Mouse (Mus musculus): ENCODE data around the gene Wfdc15b. TPM values are rescaled to one million over a fixed set of nuclear protein-coding genes. Genes with fewer than 3 reads are reported as not detected.

Gene Wfdc15b
- polyA plus RNA-seq, 1 experiment from 2014 or later: not detected

GRCm38 (mm10) chr2:164177831-164178230, 43.6 kb downstream of the Wfdc15b start:
- POLR2A ChIA-PET: no interaction called here
- DNase-seq (ENCODE audit: low read depth, low spot score) (no peak), ATAC-seq (no peak)
- no peaks in the 10 kb centered on the region for H3K27me3 ChIP-seq
- CTCF ChIA-PET: interaction anchor here (2.7 kb wide), 1 partner anchor 51 kb away, joined by 9 read pairs; no protein-coding TSS in a partner anchor
- in situ Hi-C loops (cut with MboI; ENCODE audit: low pct_unique_long_range_greater_than_20kb): no loop called here
- no peak for TF ChIP-seq CTCF (IDR thresholded peaks at IDR 0.05)

DNA sequence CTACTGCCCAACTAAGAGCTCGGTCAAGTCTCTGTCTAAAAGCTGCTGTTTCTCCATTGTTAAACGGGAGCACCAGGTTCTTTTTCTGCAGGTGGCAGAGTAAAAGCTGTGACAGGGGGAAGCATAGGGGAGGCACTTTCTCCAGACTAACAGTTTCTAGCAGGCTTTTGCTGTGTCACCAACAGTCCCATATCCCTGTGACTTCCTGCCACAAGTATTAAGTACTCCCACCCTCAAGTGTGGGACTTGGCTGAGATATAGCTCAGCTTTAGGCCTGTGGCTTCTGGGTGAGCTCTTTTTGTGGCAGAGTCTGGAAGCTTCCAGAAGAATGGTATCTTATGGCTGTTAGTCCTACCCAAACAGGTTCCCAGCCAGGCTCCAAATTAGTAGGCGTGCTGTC, 45.6 kb downstream of the Wfdc15b start:
- no peak for TF ChIP-seq CTCF (IDR thresholded peaks at IDR 0.05)
- ChIA-PET CTCF (interaction anchor here (0.7 to 1.5 kb wide), 5 partner anchors 12 to 57 kb away, joined by 3 to 4 read pairs (median 3); no protein-coding TSS in a partner anchor), POLR2A (no interaction called here)
- no peaks in the 10 kb centered on the region for H3K27me3 ChIP-seq
- DNase-seq (ENCODE audit: low read depth, low spot score): no peak
- in situ Hi-C loops (cut with MboI; ENCODE audit: low pct_unique_long_range_greater_than_20kb): no loop called here
- ATAC-seq: no peak

GRCm38 (mm10) chr2:164174649-164175395, 46.6 kb downstream of the Wfdc15b start:
- in situ Hi-C loops (cut with MboI; ENCODE audit: low pct_unique_long_range_greater_than_20kb): no loop called here
- CTCF ChIA-PET: interaction anchor here (1.0 to 1.5 kb wide), 3 partner anchors 13 to 56 kb away, joined by 3 to 4 read pairs (median 3); no protein-coding TSS in a partner anchor
- TF ChIP-seq CTCF (IDR thresholded peaks at IDR 0.05): no peak
- no peaks in the 10 kb centered on the region for H3K27me3 ChIP-seq
- DNase-seq (ENCODE audit: low read depth, low spot score) (no peak), ATAC-seq (peak; percentile 47)
- POLR2A ChIA-PET: no interaction called here

DNA sequence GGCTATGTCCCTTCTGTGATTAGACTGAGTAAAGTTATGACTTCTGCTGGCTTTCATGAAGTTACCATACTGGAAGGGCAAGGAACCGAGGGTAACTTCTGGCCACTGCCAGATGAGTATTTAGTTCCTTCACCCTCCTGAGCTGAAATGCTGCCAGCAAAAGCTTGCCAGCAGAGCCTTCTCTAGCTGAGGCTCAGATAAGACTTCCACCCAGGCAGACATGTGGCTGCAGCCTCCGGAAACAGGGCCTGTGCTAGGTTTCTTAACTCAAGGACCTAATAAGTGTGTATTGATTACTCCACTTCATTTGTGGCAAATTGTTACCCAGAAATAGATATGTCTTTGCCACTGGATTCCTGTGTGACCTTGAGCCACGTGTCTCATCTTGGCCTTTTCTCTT, 48.1 kb downstream of the Wfdc15b start:
- ChIA-PET CTCF (no interaction called here), POLR2A (no interaction called here)
- ATAC-seq (no peak), DNase-seq (ENCODE audit: low read depth, low spot score) (no peak)
- no peaks in the 10 kb centered on the region for H3K27me3 ChIP-seq
- in situ Hi-C loops (cut with MboI; ENCODE audit: low pct_unique_long_range_greater_than_20kb): no loop called here
- TF ChIP-seq CTCF (IDR thresholded peaks at IDR 0.05): no peak

DNA sequence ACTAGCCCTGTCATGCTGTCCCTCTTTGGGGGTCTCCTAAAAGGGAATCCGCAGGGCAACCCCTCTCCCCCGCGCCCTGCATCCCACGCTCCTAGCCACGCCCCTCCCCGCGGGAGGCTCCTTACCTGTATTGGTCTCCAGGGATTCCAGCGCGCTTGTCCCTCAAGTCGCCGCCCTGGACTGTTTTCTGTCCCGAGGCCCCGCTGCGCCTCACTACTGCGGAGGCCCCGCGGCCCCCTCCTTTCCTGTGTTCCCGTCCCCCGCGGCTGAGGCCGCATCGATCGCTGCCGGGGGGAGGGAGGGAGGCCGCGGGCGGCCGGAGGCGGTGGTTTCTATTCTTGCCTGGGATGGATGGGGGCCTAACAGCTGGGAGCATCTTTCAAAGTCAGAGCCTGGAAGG, 50.6 kb downstream of the Wfdc15b start, which contains the start of gene Kcns1:
Kcns1 (minus strand) TSS at position 212 of the 400 bp plus-strand sequence.
- CTCF ChIA-PET: no interaction called here
- TF ChIP-seq CTCF (IDR thresholded peaks at IDR 0.05): no peak
- H3K27me3 ChIP-seq: no peaks in the 10 kb centered on the region
- POLR2A ChIA-PET: no interaction called here
- DNase-seq (ENCODE audit: low read depth, low spot score) (no peak), ATAC-seq (no peak)
- in situ Hi-C loops (cut with MboI; ENCODE audit: low pct_unique_long_range_greater_than_20kb): no loop called here

DNA sequence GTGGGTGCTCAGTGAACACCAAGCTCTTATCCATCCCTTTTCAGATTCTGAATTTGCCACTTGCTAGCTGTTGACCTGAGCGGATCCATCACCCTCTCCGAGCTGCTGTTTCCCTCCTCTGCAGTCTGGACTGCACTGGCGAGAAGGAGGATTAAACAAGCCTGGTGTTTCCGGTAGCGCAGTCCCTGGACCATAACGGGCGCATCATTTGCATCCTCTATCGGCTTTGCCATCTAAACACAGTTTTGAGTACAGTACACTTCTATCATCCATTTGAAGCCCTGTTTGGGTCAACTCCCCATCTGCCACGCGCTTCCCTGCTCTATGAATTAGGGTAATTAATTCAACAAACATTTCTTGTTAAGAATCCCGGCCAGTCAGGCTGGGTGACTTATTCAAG, 51.1 kb downstream of the Wfdc15b start:
- POLR2A ChIA-PET: interaction anchor here (0.9 kb wide), 1 partner anchor 15 kb away, joined by 3 read pairs; no protein-coding TSS in a partner anchor
- no peak for TF ChIP-seq CTCF (IDR thresholded peaks at IDR 0.05)
- ATAC-seq (no peak), DNase-seq (ENCODE audit: low read depth, low spot score) (no peak)
- in situ Hi-C loops (cut with MboI; ENCODE audit: low pct_unique_long_range_greater_than_20kb): no loop called here
- CTCF ChIA-PET: no interaction called here
- H3K27me3 ChIP-seq: no peaks in the 10 kb centered on the region

DNA sequence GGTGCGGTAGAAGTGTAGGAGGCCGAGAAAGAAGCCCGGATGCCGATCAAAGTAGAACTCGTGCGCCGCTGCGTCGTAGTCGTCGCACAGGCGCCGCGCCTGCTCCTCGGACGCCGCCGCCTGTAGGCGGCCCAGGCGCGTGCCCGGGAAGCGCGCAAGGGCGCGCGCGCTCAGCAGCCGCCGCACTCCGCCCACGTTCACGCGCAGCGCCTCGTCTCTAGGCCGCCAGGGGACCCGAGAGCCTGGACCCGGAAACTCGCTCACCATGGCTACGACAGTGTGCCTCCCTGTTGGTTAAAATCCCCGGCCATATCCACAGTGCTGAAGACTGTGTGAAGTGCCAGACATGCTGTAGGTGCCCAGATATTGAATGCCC, 52.9 kb downstream of the Wfdc15b start:
- POLR2A ChIA-PET: no interaction called here
- CTCF ChIA-PET: no interaction called here
- no peak for TF ChIP-seq CTCF (IDR thresholded peaks at IDR 0.05)
- in situ Hi-C loops (cut with MboI; ENCODE audit: low pct_unique_long_range_greater_than_20kb): no loop called here
- H3K27me3 ChIP-seq: no peaks in the 10 kb centered on the region
- ATAC-seq (no peak), DNase-seq (ENCODE audit: low read depth, low spot score) (no peak)

- DNase-seq (ENCODE audit: low read depth, low spot score): no peak
- no peak for TF ChIP-seq CTCF (IDR thresholded peaks at IDR 0.05)
- ChIA-PET CTCF (no interaction called here), POLR2A (no interaction called here)
- in situ Hi-C loops (cut with MboI; ENCODE audit: low pct_unique_long_range_greater_than_20kb): no loop called here
- no peaks in the 10 kb centered on the region for H3K27me3 ChIP-seq
- no peak for ATAC-seq
Observed at GRCm38 (mm10) chr2:164167752-164168570, 53.5 kb downstream of the Wfdc15b start.

- no peak for ATAC-seq
- CTCF ChIA-PET: interaction anchor here (1.3 kb wide), 1 partner anchor 32 kb away, joined by 3 read pairs; no protein-coding TSS in a partner anchor
- TF ChIP-seq CTCF (IDR thresholded peaks at IDR 0.05): no peak
- H3K27me3 ChIP-seq: no peaks in the 10 kb centered on the region
- no peak for DNase-seq (ENCODE audit: low read depth, low spot score)
- in situ Hi-C loops (cut with MboI; ENCODE audit: low pct_unique_long_range_greater_than_20kb): no loop called here
- POLR2A ChIA-PET: no interaction called here
Observed at GRCm38 (mm10) chr2:164164941-164165340, 56.5 kb downstream of the Wfdc15b start.

Other genes starting within 250 kb of the Wfdc15b start
- gene Ywhab, start 226.7 kb downstream of the Wfdc15b start, polyA plus RNA-seq (2021): 219 TPM
- gene Pabpc1l, start 196.2 kb downstream of the Wfdc15b start, polyA plus RNA-seq (2021): 0.60 TPM
- 28.8 TPM for gene Stk4, start 151.3 kb downstream of the Wfdc15b start, polyA plus RNA-seq (2021)
- 58.3 TPM for gene Tomm34, start 150.5 kb downstream of the Wfdc15b start, polyA plus RNA-seq (2021)
- not detected for gene Kcns1, start 50.5 kb downstream of the Wfdc15b start, polyA plus RNA-seq (2021)
- gene Wfdc5, start 38.9 kb downstream of the Wfdc15b start, polyA plus RNA-seq (2021): 0.05 TPM
- not detected for gene Wfdc12, start 31.1 kb downstream of the Wfdc15b start, polyA plus RNA-seq (2021)
- gene Wfdc15a, start 21.5 kb downstream of the Wfdc15b start, polyA plus RNA-seq (2021): not detected
- not detected for gene Svs2, start 16.8 kb upstream of the Wfdc15b start, polyA plus RNA-seq (2021)
- not detected for gene Svs3b, start 35.0 kb upstream of the Wfdc15b start, polyA plus RNA-seq (2021)
- not detected for gene Svs4, start 56.8 kb upstream of the Wfdc15b start, polyA plus RNA-seq (2021)
- not detected for gene Svs3a, start 67.6 kb upstream of the Wfdc15b start, polyA plus RNA-seq (2021)
- not detected for gene Svs6, start 95.1 kb upstream of the Wfdc15b start, polyA plus RNA-seq (2021)
- gene Svs5, start 111.1 kb upstream of the Wfdc15b start, polyA plus RNA-seq (2021): not detected
- 149 TPM for gene Slpi, start 167.4 kb upstream of the Wfdc15b start, polyA plus RNA-seq (2021)
- 0.06 TPM for gene Rbpjl, start 181.5 kb upstream of the Wfdc15b start, polyA plus RNA-seq (2021)
- gene Matn4, start 183.5 kb upstream of the Wfdc15b start, polyA plus RNA-seq (2021): 0.10 TPM
- 672 TPM for gene Sdc4, start 222.2 kb upstream of the Wfdc15b start, polyA plus RNA-seq (2021)
- 55.1 TPM for gene Sys1, start 235.3 kb upstream of the Wfdc15b start, polyA plus RNA-seq (2021)
- gene Gm20458, start 239.3 kb upstream of the Wfdc15b start, polyA plus RNA-seq (2021): 18.5 TPM

Data from Patski (cell line).